Mouse (Mus musculus) olfactory bulb, adult 2 months (tissue): ENCODE data around the gene Cbll1. TPM values are rescaled to one million over a fixed set of nuclear protein-coding genes. Genes with fewer than 3 reads are reported as not detected.
"Not testable (repeated sequence)": the region's sequence is repeated elsewhere in the genome, so short reads cannot be mapped to it uniquely, and the experiment has no call there.

Experiments
- H3K27ac ChIP-seq: fragments of 200-500 bp; 2 replicates; pipeline ENCODE4 v1.5.1; 2012; ENCODE audit warnings: low read depth, low read length; ENCODE audit not compliant: insufficient read depth
- H3K4me1 ChIP-seq: fragments of 200-500 bp; 2 replicates; pipeline ENCODE4 v1.6.1; 2012; ENCODE audit warnings: low read length; ENCODE audit not compliant: control insufficient read depth, insufficient read depth
- H3K4me3 ChIP-seq: fragments of 200-500 bp; 2 replicates; pipeline ENCODE4 v1.5.1; 2012; ENCODE audit warnings: mild to moderate bottlenecking, low read depth, low read length, moderate library complexity; ENCODE audit not compliant: insufficient read depth
- CTCF ChIP-seq: fragments of 200-500 bp; IDR thresholded peaks from 2 replicates; pipeline ENCODE4 v1.5.1; 2012; ENCODE audit warnings: low read depth, mild to moderate bottlenecking, low read length, moderate library complexity; ENCODE audit not compliant: insufficient read depth
- POLR2A ChIP-seq: fragments of 200-500 bp; IDR thresholded peaks from 2 replicates; pipeline ENCODE4 v1.6.1; 2012; ENCODE audit warnings: mild to moderate bottlenecking, low read depth, low read length, moderate library complexity; ENCODE audit not compliant: insufficient read depth
- WGBS: fragments of 180-500 bp; shearing (Covaris S2); methylation state at CpG from one replicate; pipeline ENCODE4 v1.1.7; 2018; 5-methylcytosine and 5-hydroxymethylcytosine counted together
- polyA plus RNA-seq: library from polyadenylated mRNA; stranded (reverse); fragments of >200 nt; gene quantifications from 2 replicates; pipeline ENCODE4 v1.2.4, GENCODE M21; 2012; ENCODE audit warnings: low replicate concordance; ENCODE audit not compliant: missing spikeins, insufficient read depth, insufficient read length

Gene Cbll1
- polyA plus RNA-seq, 1 experiment: not detected

DNA sequence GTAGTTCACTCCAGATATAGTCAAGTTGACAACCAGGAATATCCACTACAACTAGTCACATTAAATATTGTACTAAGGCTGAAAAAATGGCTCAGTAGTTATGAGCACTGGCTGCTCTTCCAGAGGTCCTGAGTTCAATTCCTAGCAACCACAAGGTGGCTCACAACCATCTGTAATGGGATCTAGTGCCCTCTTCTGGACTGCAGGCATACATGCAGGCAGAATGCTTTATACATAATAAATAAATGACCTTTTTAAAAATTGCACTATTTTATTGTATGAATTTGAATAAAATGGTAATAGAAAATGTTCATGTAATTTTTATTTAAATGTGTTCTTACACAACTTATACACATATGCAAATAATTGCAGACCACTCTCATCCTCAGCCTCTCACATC is 3.8 kb upstream of the Cbll1 start:
- Histone ChIP-seq H3K4me3 (no peak overlapping the region), H3K4me1 (peaks cover 6% of the 10 kb centered on the region), H3K27ac (no peak overlapping the region)
- no peak for TF ChIP-seq CTCF
- no peak for TF ChIP-seq POLR2A

DNA sequence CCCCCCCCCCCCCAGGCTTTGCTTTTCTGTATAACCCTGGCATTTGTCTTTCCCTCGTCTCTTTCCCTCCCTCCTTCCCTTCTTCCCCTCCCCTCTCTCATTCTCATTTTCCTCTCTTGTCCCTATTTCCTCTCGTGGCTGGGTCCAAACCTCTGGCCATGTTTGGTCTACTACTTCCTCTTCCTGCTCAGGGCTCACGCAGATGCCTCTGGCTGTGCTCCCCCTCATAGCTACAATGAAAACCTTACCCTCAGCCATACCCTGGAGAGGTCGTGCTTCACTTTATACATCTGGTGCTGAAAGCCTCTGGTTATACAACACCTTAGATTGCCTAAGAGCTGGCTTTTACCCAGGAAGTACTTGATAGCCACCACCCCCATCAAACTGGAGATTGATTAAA is 1.9 kb upstream of the Cbll1 start:
- no peak overlapping the region for H3K27ac ChIP-seq
- no peak for TF ChIP-seq CTCF
- peaks cover 12% of the 10 kb centered on the region for H3K4me1 ChIP-seq
- WGBS: 67% methylated on average over 4 of the region's 4 CpGs
- H3K4me3 ChIP-seq: no peak overlapping the region

DNA sequence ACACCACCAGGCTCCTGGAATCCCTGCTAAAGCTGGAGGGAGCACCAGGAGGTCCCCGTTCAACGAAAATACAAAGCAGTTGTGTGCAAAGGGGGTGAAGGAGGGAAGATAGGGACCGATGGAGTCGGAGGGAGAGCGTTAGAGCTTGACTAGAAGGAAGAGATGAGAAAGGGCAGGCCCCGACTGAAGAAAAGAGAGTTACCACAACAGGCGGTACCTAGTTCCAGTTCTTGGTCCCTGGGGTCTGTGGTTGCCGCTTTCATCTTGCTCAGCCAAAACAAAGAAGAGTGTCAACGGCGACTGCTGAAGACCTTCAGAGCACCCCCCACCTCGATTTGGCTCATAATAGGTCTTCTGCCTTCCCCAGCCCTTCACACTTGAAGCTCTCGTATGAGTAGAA is 780 bp upstream of the Cbll1 start:
- peaks cover 12% of the 10 kb centered on the region for H3K4me1 ChIP-seq
- under 1% methylated on average over 12 of the region's 12 CpGs for WGBS
- TF ChIP-seq CTCF (no peak), POLR2A (no peak)
- H3K27ac ChIP-seq: peak overlapping the region; percentile 53
- peak overlapping the region; percentile 89 for H3K4me3 ChIP-seq

GRCm38 (mm10) chr12:31498936-31499313 is 491 bp downstream of the Cbll1 start:
- TF ChIP-seq CTCF (no peak), POLR2A (no peak)

DNA sequence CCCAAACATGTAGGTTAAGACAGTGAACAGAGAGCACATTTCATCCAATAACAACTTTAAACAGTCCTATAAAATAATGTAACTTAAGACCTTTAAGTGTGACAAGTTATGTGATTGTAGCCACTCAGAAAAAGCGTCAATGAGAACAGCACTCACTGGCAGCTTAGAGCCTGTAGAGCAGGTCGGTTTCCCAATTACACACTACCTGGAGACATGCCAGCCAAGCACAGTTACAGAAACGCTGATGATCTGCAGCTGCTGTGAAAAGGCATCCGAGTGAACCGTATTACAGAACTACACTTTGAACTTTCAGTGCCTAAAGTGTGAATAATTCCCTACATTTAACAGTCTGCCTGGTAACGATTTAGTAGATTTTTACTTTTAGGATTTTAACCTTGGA is 13.0 kb downstream of the Cbll1 start:
- WGBS: 41% methylated on average over 6 of the region's 6 CpGs
- no peaks in the 10 kb centered on the region for H3K4me1 ChIP-seq
- no peak overlapping the region for H3K4me3 ChIP-seq
- TF ChIP-seq POLR2A: no peak
- TF ChIP-seq CTCF: no peak
- no peak overlapping the region for H3K27ac ChIP-seq

More at GRCm38 (mm10) chr12:31498936-31499313, 491 bp downstream of the Cbll1 start:
- under 1% methylated on average over 25 of the region's 25 CpGs for WGBS
- H3K4me1 ChIP-seq: peaks cover 12% of the 10 kb centered on the region
- H3K27ac ChIP-seq: no peak overlapping the region; the same call in 1 of the 2 replicates
- H3K4me3 ChIP-seq: peak overlapping the region; percentile 89

GRCm38 (mm10) chr12:31478182-31478581 is 21.2 kb downstream of the Cbll1 start:
- not testable (repeated sequence) for H3K27ac ChIP-seq, H3K4me3 ChIP-seq, H3K4me1 ChIP-seq
- WGBS: 92% methylated on average over 4 of the region's 6 CpGs

DNA sequence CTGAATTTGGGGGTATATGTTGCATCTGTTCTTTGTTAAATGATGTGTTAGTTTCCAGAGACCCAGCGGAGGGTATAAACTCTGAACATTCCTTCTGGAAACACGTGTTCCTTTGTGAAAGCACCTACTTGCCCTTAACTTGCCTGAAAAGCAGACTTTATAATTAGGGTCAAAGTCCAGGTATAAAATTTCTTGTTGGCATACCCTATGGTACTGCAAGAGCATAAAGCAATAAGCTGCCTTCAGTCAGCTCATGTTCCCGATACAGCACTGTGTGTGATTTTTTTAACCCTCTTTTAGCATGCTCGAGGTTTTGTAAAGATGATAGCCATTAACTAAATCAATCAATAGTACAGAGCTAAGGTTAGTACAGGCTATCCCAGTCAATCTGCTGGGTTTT is 36.8 kb downstream of the Cbll1 start:
- Histone ChIP-seq H3K27ac (no peak overlapping the region), H3K4me3 (no peak overlapping the region), H3K4me1 (no peaks in the 10 kb centered on the region)
- 90% methylated on average over 4 of the region's 4 CpGs for WGBS
- TF ChIP-seq CTCF (no peak), POLR2A (no peak)

DNA sequence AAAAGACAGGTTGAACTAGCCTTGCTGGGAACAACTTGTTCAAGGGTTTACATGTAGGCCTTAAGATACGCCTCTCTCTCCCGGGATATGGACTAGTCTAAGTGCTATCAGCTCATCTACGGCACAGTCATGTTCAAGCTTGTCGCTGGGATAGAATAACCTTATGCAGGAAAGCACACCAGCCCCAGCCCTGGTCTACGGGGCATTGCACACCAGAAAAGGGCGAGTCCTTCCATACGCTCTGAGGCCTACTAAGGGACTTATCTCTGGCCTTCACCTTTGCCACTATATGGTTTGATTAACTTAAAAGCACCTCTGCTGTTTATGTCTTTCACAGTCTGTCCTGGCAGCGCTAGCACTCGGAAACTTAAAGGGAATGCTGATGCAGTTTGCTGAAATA is 38.0 kb downstream of the Cbll1 start:
- Histone ChIP-seq H3K4me3 (no peak overlapping the region), H3K4me1 (no peaks in the 10 kb centered on the region), H3K27ac (no peak overlapping the region)
- TF ChIP-seq POLR2A: no peak
- no peak for TF ChIP-seq CTCF
- WGBS: 94% methylated on average over 9 of the region's 9 CpGs

DNA sequence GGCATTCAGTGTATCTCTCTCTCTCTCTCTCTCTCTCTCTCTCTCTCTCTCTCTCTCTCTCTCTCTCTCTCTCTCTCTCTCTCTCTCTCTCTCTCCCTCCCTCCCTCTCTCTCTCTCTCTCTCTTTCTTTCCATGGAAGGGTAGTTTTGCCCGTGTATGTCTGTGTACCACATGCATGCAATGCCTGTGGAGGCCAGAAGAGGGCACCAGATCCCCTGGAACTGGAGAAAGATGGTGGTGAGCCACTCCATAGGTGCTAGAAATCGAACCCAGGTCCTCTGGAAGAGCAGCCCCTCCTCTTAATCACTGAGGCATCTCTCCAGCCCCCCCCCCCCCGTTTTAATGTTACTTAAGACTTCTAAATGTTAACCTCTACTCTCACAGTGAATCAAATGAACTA is 39.1 kb downstream of the Cbll1 start:
- whole genome bisulfite sequencing: 28% methylated on average over 3 of the region's 3 CpGs
- H3K27ac ChIP-seq, H3K4me1 ChIP-seq, H3K4me3 ChIP-seq: not testable (repeated sequence)

- Histone ChIP-seq H3K4me1 (no peaks in the 10 kb centered on the region), H3K4me3 (no peak overlapping the region), H3K27ac (no peak overlapping the region)
- TF ChIP-seq POLR2A (no peak), CTCF (no peak)
- 83% methylated on average over 4 of the region's 4 CpGs for WGBS
Observed at GRCm38 (mm10) chr12:31458474-31458873, 40.9 kb downstream of the Cbll1 start.

DNA sequence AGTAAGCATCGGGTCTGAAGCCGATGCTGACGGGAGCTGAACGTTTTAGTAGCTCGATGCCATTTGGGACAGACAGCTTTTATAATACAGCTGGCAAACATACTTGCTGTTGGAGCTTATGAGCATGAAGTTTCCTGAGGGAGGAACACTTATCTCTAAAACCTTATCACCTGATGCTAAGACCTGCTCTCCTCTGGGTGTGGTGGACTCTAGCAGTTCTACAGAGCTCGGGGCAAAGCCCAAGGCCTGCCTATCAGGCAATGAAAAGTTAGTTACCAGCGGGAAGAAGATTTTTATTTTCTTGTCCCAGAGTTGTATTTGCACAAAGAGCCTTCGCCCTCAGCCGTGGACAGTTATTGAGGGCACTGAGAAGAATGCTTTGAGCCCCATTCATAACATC is 43.1 kb downstream of the Cbll1 start:
- H3K4me3 ChIP-seq: no peak overlapping the region
- no peak for TF ChIP-seq CTCF
- H3K27ac ChIP-seq: no peak overlapping the region
- 82% methylated on average over 9 of the region's 9 CpGs for WGBS
- H3K4me1 ChIP-seq: no peaks in the 10 kb centered on the region
